Mouse (Mus musculus) ZHBTc4 (cell line): ENCODE measurements around the gene Ackr4.

Experiments
- DNase-seq: peaks from one replicate; pipeline ENCODE4 v3.0.0-alpha.2; 2011; ENCODE audit warnings: low read depth, low spot score

Ackr4 gene

DNA sequence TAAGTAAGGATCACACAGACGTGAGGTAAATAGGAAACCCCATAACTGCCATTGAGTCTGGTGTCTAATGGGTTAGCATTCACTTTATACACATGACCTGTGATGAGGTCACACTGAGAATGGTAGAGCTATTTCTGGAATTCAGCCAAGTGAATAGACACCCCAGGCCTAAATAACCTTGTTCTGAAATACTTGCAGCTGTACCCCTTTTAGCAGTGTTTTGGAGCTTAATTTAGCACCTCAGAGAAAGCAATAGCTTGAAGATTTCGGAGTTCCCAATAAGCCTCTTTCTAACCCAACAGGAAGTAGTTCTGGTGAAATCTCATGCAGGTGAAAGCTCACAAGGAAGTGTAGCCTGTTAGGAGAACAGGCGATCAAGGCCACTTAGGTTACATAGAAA, at the start of gene Ackr4:
Gene Ackr4, minus strand, starts transcription at position 101 of the 400 bp plus-strand sequence.
- DNase-seq, result no peak

DNA sequence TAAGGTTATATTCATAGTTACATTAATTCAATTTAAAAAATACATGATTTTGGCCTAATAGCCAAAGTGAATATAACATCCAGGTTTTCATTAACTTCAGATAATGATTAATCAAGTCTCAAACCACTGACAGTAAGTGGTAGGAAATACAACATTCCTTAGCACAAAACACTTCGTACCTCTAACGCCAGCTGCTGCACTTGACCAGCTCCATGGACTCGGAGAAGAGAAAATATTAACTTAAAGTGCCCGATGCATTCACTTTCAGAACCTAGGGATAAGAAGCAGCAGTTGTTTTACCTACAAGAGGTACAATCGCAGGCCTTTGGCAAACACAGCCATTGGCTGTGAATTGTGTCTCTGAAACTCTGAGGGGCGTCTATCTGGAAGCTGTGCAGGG, 45.6 kb upstream of the Ackr4 start:
- DNase-seq, result no peak

DNA sequence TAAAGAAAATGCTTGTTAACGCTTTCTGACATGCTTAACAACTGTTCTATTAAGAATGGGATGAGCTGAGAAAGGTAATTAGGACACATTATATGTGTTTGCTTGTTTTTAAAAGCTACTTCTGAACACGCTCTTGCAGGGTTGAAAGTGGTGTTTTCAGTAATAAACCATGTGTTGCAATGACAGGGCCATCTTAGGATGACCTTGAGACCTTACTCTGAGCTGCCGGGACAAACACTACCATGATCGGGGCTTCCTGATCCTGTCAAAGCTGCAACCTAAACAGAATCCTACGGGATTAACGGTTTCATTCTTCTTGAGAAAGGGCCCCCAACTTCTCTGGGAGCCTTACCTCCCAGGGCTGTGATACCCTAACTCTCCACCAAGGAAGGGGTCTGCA, 44.9 kb upstream of the Ackr4 start:
- DNase-seq, result no peak

DNA sequence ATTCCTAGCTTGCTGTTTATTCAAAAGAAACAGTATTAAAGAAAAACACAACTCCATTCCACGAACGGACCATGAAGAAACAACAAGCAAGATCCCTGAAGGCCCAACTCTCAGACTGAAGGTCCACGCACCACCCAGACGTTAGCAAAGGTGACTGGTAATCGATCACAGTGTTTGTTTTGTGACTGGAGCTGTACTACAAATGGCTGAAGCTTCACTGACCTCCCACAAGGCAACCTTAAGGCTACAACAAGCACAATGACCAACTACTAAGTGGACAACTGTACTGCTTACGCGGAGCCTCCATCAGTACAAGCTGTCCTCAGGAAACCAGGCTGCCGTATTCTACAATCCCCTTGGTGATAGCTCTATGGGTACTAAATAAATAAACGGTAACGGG, 43.3 kb upstream of the Ackr4 start:
- no peak for DNase-seq

DNA sequence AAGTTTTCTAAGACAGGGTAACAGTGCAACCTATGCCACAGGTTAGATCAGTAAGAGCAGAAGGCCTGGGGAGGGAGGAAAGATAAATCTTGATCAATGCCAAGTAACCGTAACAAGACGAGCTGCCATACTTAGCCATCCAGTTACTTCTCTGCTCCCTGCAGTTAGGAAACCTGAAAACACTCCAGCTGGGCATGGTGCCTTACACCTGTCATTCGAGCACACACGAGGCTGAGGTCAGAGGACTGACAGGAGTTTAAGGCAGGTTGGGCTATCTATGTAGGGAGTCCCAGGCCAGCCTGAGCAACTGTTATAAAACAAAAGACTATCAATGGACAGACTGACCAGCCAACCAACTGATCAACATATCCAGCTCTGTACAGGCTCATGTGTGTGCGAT, 39.2 kb upstream of the Ackr4 start:
- DNase-seq, result no peak

DNA sequence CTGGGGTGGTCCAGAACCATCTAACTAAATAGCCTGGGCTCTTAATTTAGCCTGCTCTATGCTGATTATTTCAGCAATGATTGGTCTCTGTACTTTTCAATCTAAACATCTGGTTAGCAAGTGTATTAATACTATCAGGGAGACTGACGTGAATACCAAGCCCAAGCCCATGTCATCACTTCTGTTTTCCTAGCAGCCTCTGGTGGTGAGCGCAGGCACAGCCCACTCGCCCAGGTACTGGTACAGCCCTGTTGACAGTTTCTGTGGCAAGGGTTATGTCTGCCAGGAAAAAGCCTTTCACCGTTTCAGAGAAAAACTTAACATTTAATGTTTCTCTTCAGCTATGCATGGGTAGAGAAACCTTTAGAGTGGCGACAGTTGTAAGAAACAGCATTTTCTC, 37.5 kb upstream of the Ackr4 start:
- DNase-seq, result no peak

DNA sequence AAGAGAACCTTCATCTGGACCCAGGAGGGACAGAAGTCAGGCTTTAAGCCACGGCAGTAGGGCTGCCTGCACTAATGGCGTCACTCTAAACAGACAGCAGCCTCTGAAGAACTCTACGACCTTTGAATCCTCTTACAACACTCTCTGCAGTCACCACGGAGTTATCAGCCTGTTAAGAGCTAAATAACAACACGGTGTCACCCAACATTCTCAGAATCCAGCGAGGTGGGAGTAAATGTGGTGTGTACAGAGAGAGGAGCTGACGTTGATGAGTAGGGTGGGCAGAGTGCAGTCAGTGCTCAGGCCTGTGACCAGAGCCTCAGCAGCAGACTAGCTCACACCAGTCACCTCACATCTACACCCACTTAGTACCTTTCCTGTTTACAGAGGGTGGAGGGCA, 34.4 kb upstream of the Ackr4 start:
- DNase-seq, result no peak

DNA sequence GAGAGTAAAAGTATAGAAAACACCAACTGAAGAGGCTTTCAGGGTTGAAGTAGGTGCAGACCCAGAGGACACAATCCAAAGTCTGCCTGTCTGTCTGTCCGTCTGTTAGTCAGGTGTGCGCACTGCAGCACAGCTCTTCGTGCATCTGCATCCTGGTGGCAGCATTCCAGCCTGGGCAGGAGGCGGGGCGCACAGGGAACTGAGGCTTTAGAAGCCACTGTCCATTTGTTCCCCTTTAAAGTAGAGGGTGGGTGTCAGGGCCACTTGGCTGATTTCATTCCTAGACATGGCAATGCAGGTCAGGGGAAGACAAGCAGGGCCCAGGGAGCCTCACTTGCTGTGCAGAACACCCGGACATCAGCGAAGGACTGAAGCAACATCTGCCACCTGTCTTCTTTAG, 30.6 kb upstream of the Ackr4 start:
- DNase-seq, result no peak

DNA sequence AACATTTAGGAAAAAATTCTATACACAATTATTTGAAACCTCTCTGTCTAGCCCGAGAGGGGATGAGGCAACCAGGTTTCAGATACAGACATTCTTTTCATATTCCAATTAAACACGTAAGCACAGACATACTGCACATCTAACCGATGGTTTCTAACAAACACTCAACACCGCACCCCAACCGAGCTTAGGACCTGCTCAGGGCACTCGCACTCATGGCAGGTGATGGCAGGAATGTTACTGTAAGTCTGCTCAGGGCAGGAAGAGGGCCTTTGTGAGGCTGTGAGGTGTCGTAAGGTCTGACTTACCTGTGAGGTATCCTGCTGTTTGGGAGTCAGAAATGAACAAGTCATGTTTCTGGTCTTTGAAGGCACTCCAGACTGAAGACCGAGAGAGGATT, 29.8 kb upstream of the Ackr4 start:
- no peak for DNase-seq

DNA sequence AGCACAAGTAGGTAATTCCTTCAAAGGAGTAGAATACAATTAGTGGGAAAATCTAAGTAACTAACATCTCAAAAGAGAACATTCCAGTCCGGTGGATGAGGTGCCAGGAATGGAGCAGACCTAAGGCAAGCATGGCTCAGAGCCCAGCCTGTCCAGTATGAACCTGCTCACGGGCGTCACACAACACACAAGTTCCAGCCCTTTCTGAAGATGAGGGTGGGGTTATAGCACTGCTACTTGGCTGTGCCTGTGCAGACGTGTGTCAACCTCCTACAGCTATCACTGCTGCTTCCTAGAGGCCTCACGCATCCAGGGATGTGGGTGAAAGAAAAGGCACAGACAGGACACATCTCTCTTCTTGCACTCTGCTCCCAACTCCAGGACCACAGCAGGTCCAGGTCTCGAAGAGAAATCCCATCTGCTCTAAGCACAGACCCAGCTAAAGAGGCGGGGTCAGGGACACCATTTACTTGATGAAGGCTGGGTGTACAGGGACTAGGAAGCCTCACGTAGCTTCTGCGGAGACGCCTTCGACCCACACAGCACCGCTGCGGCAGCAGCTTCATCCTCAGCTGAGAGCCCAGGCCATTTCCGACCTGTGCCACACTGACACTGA, 28.5 kb upstream of the Ackr4 start:
- DNase-seq, result peak; percentile 83

DNA sequence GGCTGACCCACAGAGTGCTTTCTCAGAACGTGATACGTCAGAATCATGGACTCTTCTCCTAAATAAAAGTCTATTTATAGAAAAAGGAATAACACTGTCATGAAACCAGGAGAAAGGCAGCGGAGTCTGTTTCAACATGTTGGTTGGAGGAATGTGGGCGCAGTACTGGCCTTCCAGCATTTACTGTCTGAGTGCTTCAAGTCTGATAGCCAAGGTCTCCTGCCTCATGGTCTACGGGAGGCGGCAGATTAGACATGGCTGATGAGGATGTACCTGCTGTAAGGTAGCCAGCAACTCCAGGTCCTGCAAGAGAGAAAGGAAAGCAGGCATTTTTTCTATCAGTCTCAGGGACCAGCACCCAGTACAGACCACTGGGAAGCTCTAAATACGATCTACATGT, 25.4 kb upstream of the Ackr4 start:
- no peak for DNase-seq

DNA sequence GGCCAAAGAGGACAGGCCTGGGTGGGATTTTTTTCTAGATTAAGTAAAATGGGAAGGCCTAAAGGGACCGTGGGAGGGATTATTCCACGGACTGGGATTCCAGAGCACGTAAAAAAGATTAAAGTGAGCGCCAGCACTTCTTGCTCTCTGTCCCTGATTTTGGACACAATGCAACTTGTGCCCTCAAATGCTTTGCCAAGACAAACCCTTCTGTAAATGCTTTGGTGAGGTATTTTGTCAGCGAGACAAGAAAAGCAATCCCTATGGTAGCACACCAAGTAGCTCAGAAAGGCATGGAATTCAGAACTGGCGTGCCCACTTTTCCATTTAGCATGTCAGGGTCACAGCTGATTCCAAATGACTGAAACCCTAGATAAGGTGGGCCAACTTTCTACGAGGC, 22.2 kb upstream of the Ackr4 start:
- DNase-seq, result no peak

DNA sequence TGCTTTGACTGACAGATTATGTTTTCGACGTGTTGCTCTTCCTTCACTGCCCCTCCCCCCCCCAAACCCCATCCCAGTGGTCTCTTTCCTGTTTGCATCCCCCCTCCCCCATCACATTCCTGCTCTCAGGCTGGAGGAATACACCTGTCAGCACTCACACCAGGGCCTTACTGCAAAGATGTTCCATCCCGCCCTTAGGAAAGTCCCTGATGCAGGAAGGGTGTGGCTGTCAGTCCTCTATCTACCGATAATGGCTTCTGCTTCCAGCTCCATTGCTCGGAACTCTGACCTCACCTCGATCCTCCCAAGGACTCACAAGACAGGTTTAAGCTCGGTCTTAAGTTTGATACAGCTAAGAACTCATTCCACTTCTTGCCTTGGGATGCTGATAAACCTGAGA, 19.9 kb upstream of the Ackr4 start:
- DNase-seq, result peak; percentile 54

DNA sequence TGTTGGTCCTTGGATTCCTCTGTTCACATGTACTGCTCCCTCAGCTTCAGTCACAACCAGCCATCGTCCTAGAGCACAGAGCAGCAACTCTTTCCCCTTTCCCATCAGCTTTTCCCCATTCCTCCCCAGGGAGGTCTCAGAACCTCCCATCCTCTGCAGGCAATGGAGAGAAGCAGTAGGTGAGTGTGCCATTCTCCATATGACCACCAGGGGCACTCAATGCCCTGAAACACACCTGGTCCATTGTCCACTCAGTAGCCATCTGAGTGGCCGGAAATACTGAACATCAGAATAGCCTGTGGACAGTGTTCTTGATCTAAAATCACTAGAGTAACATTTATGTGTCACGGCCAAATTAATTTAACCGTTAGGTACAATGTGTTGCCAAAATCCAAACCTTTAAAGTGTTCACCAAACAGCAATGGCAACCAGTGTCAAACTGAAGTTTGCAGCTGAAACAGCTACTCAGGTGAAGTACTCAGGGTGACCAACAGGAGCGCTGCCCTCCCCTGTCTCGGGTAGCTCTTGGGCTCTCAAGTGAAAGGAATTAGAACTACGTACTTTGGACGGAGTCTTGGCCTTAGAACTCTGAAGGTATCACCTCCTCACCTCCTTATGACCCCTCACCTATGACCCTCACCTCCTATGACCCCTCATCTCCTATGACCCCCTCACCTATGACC, 17.7 kb upstream of the Ackr4 start:
- DNase-seq, result peak; percentile 70

DNA sequence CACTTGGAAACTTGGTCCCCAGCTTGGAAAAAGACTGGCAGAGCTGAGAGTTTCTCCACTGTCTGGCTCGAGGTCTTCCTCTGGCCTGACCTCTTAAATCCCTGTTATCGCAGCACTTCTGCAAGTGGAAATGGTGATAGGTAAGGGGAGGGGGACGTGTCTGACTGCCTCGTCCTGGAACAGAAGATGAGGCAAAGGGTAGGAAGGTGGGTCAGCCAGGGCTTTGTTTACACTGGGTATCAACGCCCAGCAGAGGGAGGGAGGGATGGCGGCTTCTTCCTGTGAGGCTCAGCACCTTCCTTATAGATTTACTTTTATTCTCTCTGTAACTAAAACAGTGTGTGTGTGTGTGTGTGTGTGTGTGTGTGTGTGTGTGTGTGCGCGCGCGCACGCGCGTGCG, 16.1 kb upstream of the Ackr4 start:
- no peak for DNase-seq

DNA sequence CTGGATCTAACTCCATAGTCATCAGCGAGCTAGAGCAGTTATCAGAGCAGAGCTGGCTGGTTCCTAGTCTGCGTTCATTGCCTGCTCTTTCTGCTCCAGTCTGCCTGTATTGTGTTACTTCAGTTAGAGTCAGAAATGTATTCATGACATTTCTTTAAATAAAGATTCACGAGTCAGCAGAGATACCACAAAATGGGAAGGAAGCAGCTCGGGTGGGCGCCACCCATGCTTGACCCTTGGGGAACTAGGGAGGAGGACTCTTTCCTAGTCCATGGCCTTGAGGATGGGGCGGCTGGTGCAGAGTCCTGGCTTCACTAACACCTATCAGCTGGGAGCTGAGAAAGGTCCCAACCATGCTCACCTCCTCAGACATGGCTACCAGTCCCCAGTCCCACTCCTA, 13.6 kb upstream of the Ackr4 start:
- DNase-seq, result no peak

DNA sequence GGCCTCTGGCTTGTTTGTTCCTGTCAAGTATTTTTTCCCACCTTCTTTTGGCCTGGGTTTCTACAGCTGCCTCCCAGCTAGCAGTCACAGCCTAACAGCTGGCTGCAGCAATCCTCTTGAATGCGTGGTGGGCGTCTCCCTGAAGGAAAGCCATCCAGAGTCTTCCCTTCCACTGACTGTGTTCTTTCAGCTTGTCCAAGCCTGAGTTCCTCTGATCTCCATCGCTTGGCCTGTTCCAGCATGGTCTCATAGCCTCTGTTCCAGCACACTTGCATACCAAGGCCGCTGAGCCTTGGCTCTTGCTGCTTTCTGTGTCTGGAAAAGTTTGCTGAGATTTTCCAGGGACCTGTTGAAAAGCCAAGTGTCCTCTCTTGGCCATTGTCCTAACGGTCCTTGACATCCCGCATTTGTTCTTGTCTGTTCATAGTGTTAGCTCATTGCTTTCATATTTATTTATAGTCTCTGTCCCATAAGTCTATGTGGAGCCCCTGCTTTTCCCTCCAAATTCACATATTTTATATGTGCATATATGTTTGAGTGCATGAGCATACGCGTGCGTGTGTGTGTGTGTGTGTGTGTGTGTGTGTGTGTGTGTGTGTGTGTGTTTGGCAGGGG, 3.5 kb upstream of the Ackr4 start:
- DNase-seq, result peak; percentile 34

DNA sequence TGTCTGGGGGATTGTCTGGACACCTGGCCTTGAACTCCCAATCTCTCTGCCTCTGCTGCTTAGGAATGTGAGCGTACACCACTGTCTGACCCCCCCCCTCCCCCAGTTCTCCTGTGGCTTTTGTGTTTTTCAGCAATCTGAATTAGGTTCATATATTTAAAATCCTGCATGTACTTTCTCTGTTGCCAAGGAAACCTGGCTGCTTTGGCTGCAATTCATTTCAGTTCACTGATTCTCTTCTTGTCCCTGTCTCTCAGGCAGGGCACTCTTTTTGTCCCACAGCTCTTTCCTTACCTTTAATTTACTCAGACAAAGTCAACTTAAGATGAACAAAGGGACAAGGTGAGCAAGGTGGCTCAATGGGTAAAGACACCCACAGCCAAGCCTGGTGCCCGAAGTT, 1.4 kb upstream of the Ackr4 start:
- no peak for DNase-seq

DNA sequence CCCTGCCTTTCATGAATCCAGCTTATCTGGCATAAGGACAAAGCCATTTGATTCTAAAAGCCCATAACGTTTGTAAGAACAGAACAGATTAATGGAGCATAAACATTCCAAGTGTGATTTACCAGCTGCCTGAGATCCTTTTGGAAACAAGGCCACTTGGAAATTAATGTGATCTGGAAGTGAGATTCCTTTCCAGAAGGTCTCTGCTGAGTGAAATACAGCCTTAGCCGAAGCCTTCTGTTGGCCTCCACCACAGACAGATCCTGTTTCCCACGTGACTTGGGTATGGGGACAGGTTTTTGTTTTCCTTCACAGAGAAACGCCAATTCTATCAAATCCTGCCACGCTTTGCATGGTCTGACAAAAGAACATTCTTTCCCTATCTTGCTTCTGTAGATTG, 3.1 kb downstream of the Ackr4 start:
- no peak for DNase-seq

DNA sequence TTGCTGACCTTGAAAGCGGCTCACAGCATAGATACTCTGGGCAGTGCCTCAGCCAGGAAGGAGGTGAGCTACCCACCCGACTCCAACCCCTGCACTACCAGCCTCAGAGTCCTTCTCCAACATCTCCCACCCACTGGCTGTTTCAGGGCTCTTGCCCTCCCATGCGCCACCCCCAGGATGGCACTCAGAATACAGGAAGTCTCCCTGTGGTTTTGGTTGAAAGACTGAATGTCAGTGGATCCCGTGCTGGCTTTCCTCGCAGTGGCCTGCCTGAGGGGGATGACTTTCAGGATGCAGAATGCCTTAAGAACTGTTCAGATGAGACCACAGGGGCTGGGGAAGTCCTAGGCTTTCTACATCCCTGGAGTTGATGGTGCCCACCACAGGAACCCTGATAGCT, 3.6 kb downstream of the Ackr4 start:
- peak; percentile 87 for DNase-seq

DNA sequence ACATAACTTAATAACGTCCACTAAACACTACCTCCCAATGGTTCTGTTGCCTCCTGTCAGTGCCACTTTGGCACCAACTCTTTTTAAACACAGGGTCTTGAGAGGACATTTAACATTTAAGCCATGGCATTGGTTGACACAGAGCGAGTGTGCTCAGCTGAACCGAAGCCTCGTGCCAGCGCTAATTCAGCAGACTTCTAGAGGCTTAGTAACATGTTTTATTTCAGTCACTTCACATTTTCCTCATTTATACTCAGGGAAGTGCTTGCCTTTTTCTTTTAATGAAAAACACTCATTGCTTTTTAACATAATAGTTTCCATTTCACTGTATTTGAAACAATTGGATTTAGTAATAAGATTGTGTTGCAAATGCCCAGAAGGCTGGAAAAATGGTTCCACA, 17.6 kb downstream of the Ackr4 start:
- no peak for DNase-seq

DNA sequence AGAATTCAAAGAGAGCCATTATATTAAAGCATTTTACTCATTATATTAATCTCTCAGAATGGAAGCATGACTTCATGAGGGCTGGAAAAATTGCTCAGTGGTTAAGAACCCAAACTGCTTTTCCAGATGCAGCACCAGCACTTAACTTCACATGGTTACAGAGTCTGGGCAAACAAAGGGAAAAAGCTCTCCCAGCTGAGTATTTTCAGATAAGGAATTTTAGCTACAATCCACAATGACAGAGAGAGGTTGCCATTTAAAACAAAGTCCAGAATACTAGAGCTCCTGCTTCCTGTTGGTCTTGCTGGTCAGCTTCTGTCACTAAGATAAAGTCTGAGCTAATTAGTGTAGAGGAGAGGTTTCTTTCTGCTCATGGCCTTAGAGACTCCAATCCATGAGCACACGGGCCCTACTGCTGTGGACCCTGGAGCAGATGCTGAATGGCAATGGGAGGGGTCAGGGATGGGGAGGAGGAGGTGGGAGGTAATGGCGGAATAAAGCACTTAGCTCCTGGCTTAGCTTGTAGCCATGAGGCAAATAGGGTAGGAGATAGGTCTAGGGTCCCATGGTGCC, 18.1 kb downstream of the Ackr4 start:
- DNase-seq, result no peak

DNA sequence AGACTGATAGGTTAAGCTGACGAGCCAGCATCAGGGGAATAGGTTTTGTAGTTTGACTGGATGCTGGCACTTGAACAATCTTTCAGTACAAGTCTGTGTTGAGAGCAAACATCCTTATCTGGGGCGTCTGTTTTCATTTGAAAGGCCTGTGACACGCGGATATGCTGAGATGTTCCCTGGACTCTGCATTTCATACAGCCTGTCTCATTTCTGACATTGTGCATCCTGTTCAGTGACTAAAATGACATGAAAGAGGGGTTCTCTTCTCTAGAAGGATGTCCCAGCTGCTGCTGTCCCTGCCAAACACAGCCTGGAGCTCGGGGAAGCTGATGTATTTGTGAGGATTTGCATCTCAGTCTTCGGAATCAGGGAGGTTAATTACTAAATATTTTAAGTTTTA, 19.3 kb downstream of the Ackr4 start:
- no peak for DNase-seq
